In the genomic region with DNA sequence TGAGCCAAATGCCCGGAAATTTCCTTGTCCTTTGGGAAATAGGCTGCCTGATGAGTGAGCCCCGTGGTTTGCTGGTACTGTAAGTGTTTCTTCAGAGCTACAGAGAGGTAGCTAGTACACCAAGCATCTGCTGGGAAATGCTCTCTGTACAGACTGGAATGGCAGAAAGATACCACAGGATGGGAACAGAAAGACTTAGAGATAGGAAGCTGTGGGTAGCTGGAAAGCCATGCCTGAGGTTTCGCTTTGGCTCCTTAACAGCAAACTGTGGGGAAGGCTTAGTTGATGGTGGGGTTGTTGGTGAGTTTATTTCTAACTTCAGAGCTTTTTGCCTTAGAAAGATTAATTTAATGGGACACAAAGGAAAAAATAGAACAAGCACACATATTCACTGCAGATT, we compare ENCODE assay signal across 22 mouse cellular contexts.
DNase-seq lines count a peak whose midpoint lies in the region; ATAC-seq and TF ChIP-seq lines count a peak whose summit lies in the region.
"Had no signal": no experiment of that assay in that cellular context is flagged by ENCODE, and none has a peak within 500 bp of the region (broad histone marks: within the 10 kb centered on the region; RNA-seq: fewer than 3 reads in every experiment).

No protein-coding gene starts in this region.

- 87% methylated on average over 3 of the region's 3 CpGs for WGBS in forebrain, embryonic 15.5 days
- WGBS in forebrain, embryonic 10.5 days = 95% methylated on average over 3 of the region's 3 CpGs
- WGBS in midbrain, embryonic 16.5 days = 68% methylated on average over 3 of the region's 3 CpGs
- WGBS in midbrain, embryonic 14.5 days = 74% methylated on average over 3 of the region's 3 CpGs
- 87% methylated on average over 3 of the region's 3 CpGs for WGBS in intestine, postnatal 0 days

- no peak overlapping the region for H3K9ac ChIP-seq in forebrain, embryonic 15.5 days (replicated peaks)
- H3K9ac ChIP-seq in midbrain, embryonic 16.5 days (ENCODE audit: low read depth, low read length) = peak overlapping the region; percentile 7; the same call in 1 of the 2 replicates
- H3K9ac ChIP-seq in midbrain, embryonic 14.5 days (replicated peaks; ENCODE audit: low read length) = no peak overlapping the region
- no peak overlapping the region for H3K9ac ChIP-seq in intestine, postnatal 0 days (ENCODE audit: low read depth, low read length)
- H3K9ac ChIP-seq: embryonic facial prominence, embryonic 13.5 days; embryonic facial prominence, embryonic 15.5 days; forebrain, embryonic 12.5 days had no signal

- no peaks in the 10 kb centered on the region for H3K9me3 ChIP-seq in forebrain, embryonic 15.5 days
- no peaks in the 10 kb centered on the region for H3K9me3 ChIP-seq in forebrain, embryonic 10.5 days
- no peaks in the 10 kb centered on the region for H3K9me3 ChIP-seq in midbrain, embryonic 16.5 days (replicated peaks; ENCODE audit: control insufficient read depth, low read length, poor library complexity, severe bottlenecking)
- no peaks in the 10 kb centered on the region for H3K9me3 ChIP-seq in midbrain, embryonic 14.5 days (ENCODE audit: control insufficient read depth, low read length)
- no peaks in the 10 kb centered on the region for H3K9me3 ChIP-seq in intestine, postnatal 0 days (ENCODE audit: control insufficient read depth)
- H3K9me3 ChIP-seq: embryonic facial prominence, embryonic 13.5 days; embryonic facial prominence, embryonic 15.5 days; forebrain, embryonic 12.5 days had no signal

- ATAC-seq in forebrain, embryonic 15.5 days (replicated peaks) = no peak
- ATAC-seq in midbrain, embryonic 16.5 days = no peak
- ATAC-seq in midbrain, embryonic 14.5 days (ENCODE audit: low FRiP score, low TSS enrichment) = no peak
- ATAC-seq in common myeloid progenitor, adult 5-6 weeks (replicated peaks; ENCODE audit: low read depth, poor library complexity, severe bottlenecking) = peak; percentile 72
- peak; percentile 54 for ATAC-seq in megakaryocyte progenitor cell, adult 5-6 weeks (replicated peaks; ENCODE audit: poor library complexity)
- ATAC-seq in intestine, postnatal 0 days = no peak
- ATAC-seq: forebrain, embryonic 16.5 days had no signal

- DNase-seq in forebrain, embryonic 10.5 days (ENCODE audit: extremely low spot score, low spot score) = no peak
- DNase-seq in midbrain, embryonic 14.5 days = no peak
- DNase-seq in ovary, adult 18-20 months (ENCODE audit: low spot score) = no peak
- DNase-seq: adrenal gland, adult 2 months; adrenal gland, postnatal 10 days; adrenal gland, postnatal 25 days; cerebellum, adult 11-12 months; cerebellum, adult 2 months; cerebellum, adult 9-10 months; cerebellum, postnatal 10 days; cerebellum, postnatal 25 days; embryo, embryonic 11 days had no signal

- H3K4me2 ChIP-seq in forebrain, embryonic 15.5 days (replicated peaks) = no peak overlapping the region
- H3K4me2 ChIP-seq in midbrain, embryonic 16.5 days (ENCODE audit: low read length) = no peak overlapping the region
- no peak overlapping the region for H3K4me2 ChIP-seq in midbrain, embryonic 14.5 days (ENCODE audit: low read length)
- no peak overlapping the region for H3K4me2 ChIP-seq in intestine, postnatal 0 days (replicated peaks; ENCODE audit: low read depth)
- H3K4me2 ChIP-seq: embryonic facial prominence, embryonic 13.5 days; embryonic facial prominence, embryonic 15.5 days; forebrain, embryonic 12.5 days had no signal

- no peak overlapping the region for H3K4me3 ChIP-seq in forebrain, embryonic 15.5 days
- H3K4me3 ChIP-seq in forebrain, embryonic 10.5 days = no peak overlapping the region
- no peak overlapping the region for H3K4me3 ChIP-seq in midbrain, embryonic 16.5 days (ENCODE audit: low read depth, low read length)
- H3K4me3 ChIP-seq in midbrain, embryonic 14.5 days (replicated peaks; ENCODE audit: low read depth, low read length) = no peak overlapping the region
- no peak overlapping the region for H3K4me3 ChIP-seq in intestine, postnatal 0 days (ENCODE audit: low read depth, low read length)
- H3K4me3 ChIP-seq: embryonic facial prominence, embryonic 13.5 days; embryonic facial prominence, embryonic 15.5 days; erythroblast, embryonic 14.5 days; forebrain, embryonic 12.5 days had no signal

- H3K4me1 ChIP-seq in forebrain, embryonic 15.5 days = no peaks in the 10 kb centered on the region; the same call in 1 of the 2 replicates
- peaks cover 8% of the 10 kb centered on the region for H3K4me1 ChIP-seq in forebrain, embryonic 10.5 days
- peaks cover 11% of the 10 kb centered on the region for H3K4me1 ChIP-seq in midbrain, embryonic 16.5 days (ENCODE audit: control insufficient read depth, insufficient read depth, low read length)
- peaks cover 15% of the 10 kb centered on the region for H3K4me1 ChIP-seq in midbrain, embryonic 14.5 days (ENCODE audit: control insufficient read depth, insufficient read depth, low read length)
- H3K4me1 ChIP-seq in intestine, postnatal 0 days (replicated peaks; ENCODE audit: control insufficient read depth, insufficient read depth, low read length) = no peaks in the 10 kb centered on the region
- H3K4me1 ChIP-seq: embryonic facial prominence, embryonic 15.5 days had no signal

- TF ChIP-seq CTCF in intestine, postnatal 0 days (IDR thresholded peaks at IDR 0.05; ENCODE audit: low read depth) = no peak

- peak overlapping the region; percentile 43; the same call in 1 of the 2 replicates for H3K27ac ChIP-seq in forebrain, embryonic 15.5 days (replicated peaks)
- no peak overlapping the region for H3K27ac ChIP-seq in forebrain, embryonic 10.5 days
- H3K27ac ChIP-seq in midbrain, embryonic 16.5 days (ENCODE audit: low read length) = no peak overlapping the region
- no peak overlapping the region for H3K27ac ChIP-seq in midbrain, embryonic 14.5 days (replicated peaks; ENCODE audit: low read depth, low read length)
- H3K27ac ChIP-seq in intestine, postnatal 0 days (ENCODE audit: low read depth, low read length) = no peak overlapping the region
- H3K27ac ChIP-seq: embryonic facial prominence, embryonic 13.5 days; embryonic facial prominence, embryonic 15.5 days; forebrain, embryonic 12.5 days had no signal

- H3K27me3 ChIP-seq in forebrain, embryonic 15.5 days = no peaks in the 10 kb centered on the region
- no peaks in the 10 kb centered on the region for H3K27me3 ChIP-seq in forebrain, embryonic 10.5 days (ENCODE audit: poor library complexity, severe bottlenecking)
- no peaks in the 10 kb centered on the region for H3K27me3 ChIP-seq in midbrain, embryonic 16.5 days (ENCODE audit: control insufficient read depth, insufficient read depth, low read depth, low read length)
- H3K27me3 ChIP-seq in midbrain, embryonic 14.5 days (ENCODE audit: control insufficient read depth, insufficient read depth, low read length) = no peaks in the 10 kb centered on the region
- no peaks in the 10 kb centered on the region for H3K27me3 ChIP-seq in intestine, postnatal 0 days (replicated peaks; ENCODE audit: control insufficient read depth, insufficient read depth, low read length)
- H3K27me3 ChIP-seq: embryonic facial prominence, embryonic 13.5 days; embryonic facial prominence, embryonic 15.5 days; forebrain, embryonic 12.5 days had no signal

- H3K36me3 ChIP-seq in forebrain, embryonic 15.5 days = no peaks in the 10 kb centered on the region
- no peaks in the 10 kb centered on the region for H3K36me3 ChIP-seq in forebrain, embryonic 10.5 days (replicated peaks)
- H3K36me3 ChIP-seq in midbrain, embryonic 16.5 days (ENCODE audit: control insufficient read depth, insufficient read depth, low read length) = no peaks in the 10 kb centered on the region
- no peaks in the 10 kb centered on the region for H3K36me3 ChIP-seq in midbrain, embryonic 14.5 days (ENCODE audit: control insufficient read depth, insufficient read depth, low read length)
- H3K36me3 ChIP-seq in intestine, postnatal 0 days (ENCODE audit: control insufficient read depth, insufficient read depth) = no peaks in the 10 kb centered on the region
- H3K36me3 ChIP-seq: embryonic facial prominence, embryonic 13.5 days; embryonic facial prominence, embryonic 15.5 days; forebrain, embryonic 12.5 days had no signal

Comparison
In these comparisons a context has a peak if more than half of its experiments do, and no peak if none do; other contexts are left out.
1. ATAC-seq: peak in common myeloid progenitor, adult 5-6 weeks (single experiment) and megakaryocyte progenitor cell, adult 5-6 weeks (single experiment); none in forebrain, embryonic 15.5 days (single experiment), midbrain, embryonic 16.5 days (single experiment), midbrain, embryonic 14.5 days (single experiment) and intestine, postnatal 0 days (single experiment).